Mouse (Mus musculus): ENCODE measurements around the gene Tmem132d.

- TF ChIP-seq CTCF (IDR thresholded peaks at IDR 0.05; ENCODE audit: control insufficient read depth, insufficient read depth, insufficient read length) (no peak), FOSL1 (IDR thresholded peaks at IDR 0.05; ENCODE audit: insufficient read depth, low read length, poor library complexity, severe bottlenecking) (no peak), USF1 (IDR thresholded peaks at IDR 0.05; ENCODE audit: low read depth) (no peak), MAX (IDR thresholded peaks at IDR 0.05) (no peak)
Measured at GRCm38 (mm10) chr5:128027076-128027475, 405.8 kb downstream of the Tmem132d start.
